ENCODE assay signal across 24 mouse cellular contexts in the genomic region with DNA sequence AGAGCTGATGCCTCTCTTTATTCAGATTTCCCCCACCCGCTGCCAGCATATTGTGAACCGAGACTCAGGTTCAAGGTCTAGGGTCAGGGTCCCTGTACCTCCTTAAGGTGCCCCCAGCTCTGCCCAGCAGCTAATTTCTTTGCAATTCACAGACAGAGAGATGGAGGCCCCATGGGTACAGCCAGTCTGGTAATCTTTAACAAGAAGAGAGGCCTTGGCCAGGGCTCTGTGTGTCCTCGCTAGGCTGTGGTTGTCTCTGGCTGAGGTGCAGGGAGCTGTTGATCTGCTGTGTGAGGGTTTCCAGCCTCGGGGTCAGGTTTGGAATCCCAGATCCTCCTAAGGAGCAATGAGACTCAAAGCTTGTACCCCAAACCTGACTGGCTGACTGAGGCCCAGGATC. TPM values are rescaled to one million over a fixed set of nuclear protein-coding genes. Genes with fewer than 3 reads are reported as not detected.
DNase-seq lines count a peak whose midpoint lies in the region; ATAC-seq and TF ChIP-seq lines count a peak whose summit lies in the region.
"Had no signal": no experiment of that assay in that cellular context is flagged by ENCODE, and none has a peak within 500 bp of the region (broad histone marks: within the 10 kb centered on the region; RNA-seq: fewer than 3 reads in every experiment).

No protein-coding gene starts in this region.

- 72% methylated on average over 4 of the region's 4 CpGs for WGBS in intestine, embryonic 16.5 days
- 55% methylated on average over 4 of the region's 4 CpGs for WGBS in kidney, adult 2 months
- 66% methylated on average over 4 of the region's 4 CpGs for WGBS in kidney, embryonic 16.5 days

- ATAC-seq in intestine, embryonic 16.5 days = peak; percentile 72
- peak; percentile 49; the same call in 1 of the 2 replicates for ATAC-seq in kidney, embryonic 16.5 days (ENCODE audit: low FRiP score, low TSS enrichment)
- no peak for ATAC-seq in CD4-positive, CD25-positive, alpha-beta regulatory T cell, adult 4 months
- ATAC-seq: forebrain, embryonic 15.5 days had no signal

- H3K36me3 ChIP-seq in intestine, embryonic 16.5 days (ENCODE audit: control insufficient read depth, insufficient read depth, low read length) = no peaks in the 10 kb centered on the region
- H3K36me3 ChIP-seq in kidney, adult 2 months (ENCODE audit: control insufficient read depth, insufficient read depth, low read length) = no peaks in the 10 kb centered on the region; the same call in 1 of the 2 replicates
- peaks cover 10% of the 10 kb centered on the region for H3K36me3 ChIP-seq in kidney, embryonic 16.5 days (ENCODE audit: insufficient read depth, low read length)
- H3K36me3 ChIP-seq: embryonic facial prominence, embryonic 12.5 days; forebrain, embryonic 15.5 days; heart, embryonic 10.5 days; heart, embryonic 15.5 days; hindbrain, embryonic 13.5 days had no signal

- H3K9me3 ChIP-seq in intestine, embryonic 16.5 days (ENCODE audit: control insufficient read depth, low read length) = no peaks in the 10 kb centered on the region
- no peaks in the 10 kb centered on the region for H3K9me3 ChIP-seq in kidney, embryonic 16.5 days (ENCODE audit: low read length)
- H3K9me3 ChIP-seq: embryonic facial prominence, embryonic 12.5 days; forebrain, embryonic 15.5 days; heart, embryonic 10.5 days; heart, embryonic 15.5 days; hindbrain, embryonic 13.5 days had no signal

- H3K9ac ChIP-seq in intestine, embryonic 16.5 days (ENCODE audit: low read depth, low read length) = no peak overlapping the region
- no peak overlapping the region for H3K9ac ChIP-seq in kidney, embryonic 16.5 days (replicated peaks; ENCODE audit: low read length)
- H3K9ac ChIP-seq: embryonic facial prominence, embryonic 12.5 days; forebrain, embryonic 15.5 days; heart, embryonic 15.5 days; hindbrain, embryonic 13.5 days had no signal

- no peak for TF ChIP-seq POLR2A in kidney, adult 2 months (IDR thresholded peaks at IDR 0.05; ENCODE audit: low read depth, low read length)

- no peak overlapping the region; the same call in 1 of the 2 replicates for H3K4me3 ChIP-seq in intestine, embryonic 16.5 days (ENCODE audit: low read length)
- H3K4me3 ChIP-seq in kidney, adult 2 months (ENCODE audit: insufficient read depth, low read depth, low read length) = no peak overlapping the region
- no peak overlapping the region for H3K4me3 ChIP-seq in kidney, embryonic 16.5 days (ENCODE audit: low read length)
- H3K4me3 ChIP-seq: embryonic facial prominence, embryonic 12.5 days; forebrain, embryonic 15.5 days; heart, embryonic 10.5 days; heart, embryonic 15.5 days; hindbrain, embryonic 13.5 days had no signal

- no peaks in the 10 kb centered on the region for H3K27me3 ChIP-seq in intestine, embryonic 16.5 days (replicated peaks; ENCODE audit: control insufficient read depth, insufficient read depth, low read length)
- no peaks in the 10 kb centered on the region for H3K27me3 ChIP-seq in kidney, adult 2 months (replicated peaks; ENCODE audit: control insufficient read depth, insufficient read depth, low read length)
- no peaks in the 10 kb centered on the region for H3K27me3 ChIP-seq in kidney, embryonic 16.5 days (ENCODE audit: insufficient read depth, low read length)
- H3K27me3 ChIP-seq: forebrain, embryonic 15.5 days had no signal

- H3K27ac ChIP-seq in intestine, embryonic 16.5 days (ENCODE audit: low read length) = peak overlapping the region; percentile 78
- peak overlapping the region; percentile 1; the same call in 1 of the 2 replicates for H3K27ac ChIP-seq in kidney, adult 2 months (ENCODE audit: insufficient read depth, low read depth, low read length)
- peak overlapping the region; percentile 13; the same call in 1 of the 2 replicates for H3K27ac ChIP-seq in kidney, embryonic 16.5 days (ENCODE audit: low read length)
- H3K27ac ChIP-seq: embryonic facial prominence, embryonic 12.5 days; forebrain, embryonic 15.5 days; heart, embryonic 10.5 days; heart, embryonic 15.5 days; hindbrain, embryonic 13.5 days had no signal

- peak; percentile 82 for DNase-seq in kidney, adult 2 months
- peak; percentile 67 to 78 for DNase-seq in kidney, postnatal 36 days
- DNase-seq in layer of hippocampus, postnatal 36 days = no peak
- no peak for DNase-seq in lung, postnatal 36 days
- DNase-seq: adrenal gland, adult 2 months; cerebellum, adult 11 months; cerebellum, adult 9-10 months; cerebellum, postnatal 25 days; gastrocnemius, postnatal 36 days; heart, adult 11 months; heart, postnatal 14 days had no signal

- H3K4me2 ChIP-seq in intestine, embryonic 16.5 days (ENCODE audit: low read depth, low read length) = peak overlapping the region; percentile 26
- H3K4me2 ChIP-seq in kidney, embryonic 16.5 days (replicated peaks; ENCODE audit: low read depth, low read length) = no peak overlapping the region
- H3K4me2 ChIP-seq: embryonic facial prominence, embryonic 12.5 days; forebrain, embryonic 15.5 days; heart, embryonic 15.5 days; hindbrain, embryonic 13.5 days had no signal

- TF ChIP-seq CTCF in kidney, adult 2 months (conservative IDR thresholded peaks at IDR 0.05; ENCODE audit: insufficient read depth, insufficient read length, low read depth, low read length) = no peak

- H3K4me1 ChIP-seq in intestine, embryonic 16.5 days (ENCODE audit: control insufficient read depth, insufficient read depth, low read length) = peaks cover 21% of the 10 kb centered on the region
- peaks cover 22% of the 10 kb centered on the region for H3K4me1 ChIP-seq in kidney, adult 2 months (ENCODE audit: control insufficient read depth, insufficient read depth, low read length)
- peaks cover 7% of the 10 kb centered on the region; the same call in 1 of the 2 replicates for H3K4me1 ChIP-seq in kidney, embryonic 16.5 days (ENCODE audit: insufficient read depth, low read length)
- H3K4me1 ChIP-seq: embryonic facial prominence, embryonic 12.5 days; forebrain, embryonic 15.5 days; heart, embryonic 15.5 days; hindbrain, embryonic 13.5 days had no signal

RNA-seq across cellular contexts. Expression of a gene that starts 6.3 kb away (rescaled TPM):
- polyA plus RNA-seq in intestine, embryonic 16.5 days (2015; fragmentation: Nextera tagmentation; extraction: Ambion mirVana) = 98.5 and 102 TPM in 2 replicates
- 187 and 263 TPM in 2 replicates for polyA plus RNA-seq in kidney, adult 2 months (2012; rRNA removed)
- 147 and 153 TPM in 2 replicates for polyA plus RNA-seq in kidney, embryonic 16.5 days (2015; fragmentation: Nextera tagmentation; extraction: Ambion mirVana)
- not detected for total RNA-seq in layer of hippocampus, postnatal 36 days (2021)
- polyA plus RNA-seq in CD4-positive, CD25-positive, alpha-beta regulatory T cell, adult 4 months (2017; shearing (Covaris generic)) = not detected
- total RNA-seq: adrenal gland, adult 2 months; ES-E14; gastrocnemius, adult 8-10 months; gastrocnemius, postnatal 36 days; heart, postnatal 14 days; hematopoietic stem cell, adult 5-6 weeks had no signal
- polyA plus RNA-seq: adrenal gland, adult 2 months; cortical plate, adult 2 months; forebrain, embryonic 11.5 days; forebrain, embryonic 15.5 days; hindbrain, embryonic 13.5 days had no signal

RNA-seq across cellular contexts. Expression of a gene that starts 11.0 kb away (rescaled TPM):
- polyA plus RNA-seq in intestine, embryonic 16.5 days (2015; fragmentation: Nextera tagmentation; extraction: Ambion mirVana) = 29.0 and 54.2 TPM in 2 replicates
- 2.7 and 3.9 TPM in 2 replicates for polyA plus RNA-seq in kidney, adult 2 months (2012; rRNA removed)
- polyA plus RNA-seq in kidney, embryonic 16.5 days (2015; fragmentation: Nextera tagmentation; extraction: Ambion mirVana) = 5.9 and 8.3 TPM in 2 replicates
- not detected for total RNA-seq in layer of hippocampus, postnatal 36 days (2021)
- not detected for polyA plus RNA-seq in CD4-positive, CD25-positive, alpha-beta regulatory T cell, adult 4 months (2017; shearing (Covaris generic))
- total RNA-seq: ES-E14; gastrocnemius, adult 8-10 months; heart, postnatal 14 days; hematopoietic stem cell, adult 5-6 weeks had no signal
- polyA plus RNA-seq: cortical plate, adult 2 months; forebrain, embryonic 11.5 days; forebrain, embryonic 15.5 days; hindbrain, embryonic 13.5 days had no signal

RNA-seq across cellular contexts. Expression of a gene that starts 48.2 kb away (rescaled TPM):
- polyA plus RNA-seq in intestine, embryonic 16.5 days (2015; fragmentation: Nextera tagmentation; extraction: Ambion mirVana) = 8.1 and 9.6 TPM in 2 replicates
- polyA plus RNA-seq in kidney, adult 2 months (2012; rRNA removed) = 23.1 and 31.7 TPM in 2 replicates
- 7.3 and 7.8 TPM in 2 replicates for polyA plus RNA-seq in kidney, embryonic 16.5 days (2015; fragmentation: Nextera tagmentation; extraction: Ambion mirVana)
- 1 to 10 TPM; 3.9 to 5.4 TPM for total RNA-seq in layer of hippocampus, postnatal 36 days (2021)
- under 1 TPM; 0.33 to 0.75 TPM for polyA plus RNA-seq in CD4-positive, CD25-positive, alpha-beta regulatory T cell, adult 4 months (2017; shearing (Covaris generic))
- total RNA-seq: hematopoietic stem cell, adult 5-6 weeks had no signal

Comparison
In these comparisons a context has a peak if more than half of its experiments do, and no peak if none do; other contexts are left out.
1. H3K27ac ChIP-seq: peak in every context shown above with its lines; median percentile 78 in intestine, embryonic 16.5 days; 13 in kidney, embryonic 16.5 days; 1 in kidney, adult 2 months.
2. DNase-seq: peak in kidney, adult 2 months (single experiment) and kidney, postnatal 36 days (2 of 2); none in layer of hippocampus, postnatal 36 days (0 of 2) and lung, postnatal 36 days (single experiment).
3. RNA of a gene that starts 6.3 kb away (polyA plus RNA-seq): 187 to 263 TPM in kidney, adult 2 months, 147 to 153 TPM in kidney, embryonic 16.5 days and 98.5 to 102 TPM in intestine, embryonic 16.5 days; not detected in CD4-positive, CD25-positive, alpha-beta regulatory T cell, adult 4 months; every median in the first group is over 10 times any median in the second.